Mouse (Mus musculus) small intestine, adult 2 months (tissue): Measurements from ENCODE around the gene Ccn6.

Experiments used
- CTCF ChIP-seq: fragments of 200-500 bp; IDR thresholded peaks from 2 replicates; pipeline ENCODE4 v1.5.1; 2012; ENCODE audit warnings: low read depth, mild to moderate bottlenecking, control low read depth, inconsistent platforms, low read length, moderate library complexity, mixed read lengths; ENCODE audit not compliant: insufficient replicate concordance, insufficient read length; ENCODE audit errors: extremely low read depth
- POLR2A ChIP-seq: fragments of 200-500 bp; IDR thresholded peaks from 2 replicates; pipeline ENCODE4 v1.6.1; 2012; ENCODE audit warnings: low read depth, mild to moderate bottlenecking, control low read depth, inconsistent platforms, low read length, moderate library complexity

DNA sequence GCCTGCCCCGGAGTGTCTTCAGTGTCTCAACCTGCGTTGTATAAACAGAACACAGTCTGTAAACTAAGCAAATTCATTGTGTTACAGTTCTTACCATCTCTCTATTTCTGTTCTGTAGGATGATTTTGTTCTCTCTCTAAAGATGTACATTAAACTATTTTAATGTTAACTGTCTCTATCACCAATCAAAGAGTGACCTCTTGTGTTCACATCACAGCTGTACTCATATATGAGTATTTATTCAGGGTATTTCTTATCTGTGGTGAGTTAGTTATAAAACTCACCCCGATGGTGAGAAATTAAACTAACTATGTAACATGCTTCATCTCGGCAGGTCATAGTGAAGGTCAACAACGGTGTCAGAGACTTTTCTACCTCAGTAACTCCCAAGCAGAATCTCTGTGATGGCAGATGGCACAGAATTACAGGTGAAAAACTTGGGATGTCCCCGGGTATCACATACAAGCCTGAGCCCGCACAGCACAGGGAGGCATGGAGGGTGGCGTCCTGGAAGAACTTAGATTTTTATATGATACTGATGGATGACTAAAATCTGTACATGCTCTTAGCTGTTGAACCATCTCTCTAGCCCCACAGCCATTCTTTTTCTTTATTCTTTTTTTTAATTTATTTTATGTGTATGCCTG is 58.7 kb downstream of the Ccn6 start:
- TF ChIP-seq CTCF = no peak
- no peak for TF ChIP-seq POLR2A
